Mouse (Mus musculus): Measurements from ENCODE around the gene Gm10118.

DNA sequence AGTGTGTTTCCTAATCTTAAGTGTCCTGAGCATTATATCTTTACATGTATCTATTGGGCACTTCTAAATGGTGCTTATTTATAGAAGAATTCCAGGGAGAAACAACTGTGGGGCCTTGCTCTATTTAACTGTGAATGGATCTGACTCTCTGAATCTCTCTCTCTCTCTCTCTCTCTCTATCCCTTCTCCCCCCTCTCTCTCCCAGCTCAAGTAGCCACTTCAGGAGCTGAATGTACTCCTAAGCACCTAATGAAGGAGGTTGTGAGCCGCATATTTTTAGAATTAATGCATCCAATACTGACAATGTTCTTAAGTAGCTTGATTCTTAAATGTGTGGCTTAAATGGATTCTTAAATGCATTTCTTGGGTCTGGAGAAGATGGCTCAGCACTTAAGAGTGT is 24.2 kb upstream of the Gm10118 start:
- TF ChIP-seq GATA1 (IDR thresholded peaks at IDR 0.05; ENCODE audit: borderline replicate concordance, low read length) (no peak), FLI1 (IDR thresholded peaks at IDR 0.05; ENCODE audit: low read length) (no peak)

Measured in megakaryocyte, embryonic 14.5 days (primary cell).